Mouse (Mus musculus): ENCODE data around the gene Naaladl2.

Naaladl2 gene

DNA sequence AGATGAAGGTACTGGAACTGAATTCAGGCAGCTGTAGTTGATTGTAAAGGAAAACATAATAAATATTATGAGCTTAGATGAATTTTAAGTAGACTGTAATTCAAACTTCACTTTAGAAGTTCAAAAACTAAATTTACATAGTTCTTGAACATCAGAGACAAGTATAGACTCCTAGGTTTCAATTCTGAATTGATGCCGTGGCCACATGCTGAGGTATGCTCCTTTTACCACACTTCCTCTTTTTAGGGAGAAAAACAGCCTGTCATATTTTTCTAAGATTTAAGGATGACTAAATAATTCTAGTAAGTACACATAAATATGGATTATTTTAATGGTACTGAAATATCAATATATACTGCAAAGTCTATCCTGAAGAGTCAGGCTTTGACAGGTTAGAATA, 1142.3 kb downstream of the Naaladl2 start:
- no peak for DNase-seq (ENCODE audit: inconsistent age in 2 of 2, low spot score in 1 of 2)

DNA sequence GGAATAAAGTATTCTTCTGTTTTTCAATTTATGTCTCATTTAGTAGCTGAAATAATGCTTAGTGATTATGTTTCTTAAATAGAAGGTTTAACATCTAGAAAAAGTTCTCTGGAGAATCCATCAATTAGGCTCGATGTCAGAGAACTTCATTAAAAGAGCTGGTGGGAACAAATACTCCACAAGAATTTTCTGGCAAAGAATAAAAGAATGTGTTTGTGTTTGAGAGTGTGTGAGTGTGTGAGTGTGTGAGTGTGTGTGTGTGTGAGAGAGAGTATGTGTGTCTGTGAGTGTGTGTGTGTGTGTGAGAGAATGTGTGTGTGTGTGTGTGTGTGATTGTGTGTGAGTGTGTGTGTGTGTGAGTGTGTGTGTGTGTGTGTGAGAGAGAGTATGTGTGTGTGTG, 1170.3 kb downstream of the Naaladl2 start:
- no peak for DNase-seq (ENCODE audit: inconsistent age in 2 of 2, low spot score in 1 of 2)

DNA sequence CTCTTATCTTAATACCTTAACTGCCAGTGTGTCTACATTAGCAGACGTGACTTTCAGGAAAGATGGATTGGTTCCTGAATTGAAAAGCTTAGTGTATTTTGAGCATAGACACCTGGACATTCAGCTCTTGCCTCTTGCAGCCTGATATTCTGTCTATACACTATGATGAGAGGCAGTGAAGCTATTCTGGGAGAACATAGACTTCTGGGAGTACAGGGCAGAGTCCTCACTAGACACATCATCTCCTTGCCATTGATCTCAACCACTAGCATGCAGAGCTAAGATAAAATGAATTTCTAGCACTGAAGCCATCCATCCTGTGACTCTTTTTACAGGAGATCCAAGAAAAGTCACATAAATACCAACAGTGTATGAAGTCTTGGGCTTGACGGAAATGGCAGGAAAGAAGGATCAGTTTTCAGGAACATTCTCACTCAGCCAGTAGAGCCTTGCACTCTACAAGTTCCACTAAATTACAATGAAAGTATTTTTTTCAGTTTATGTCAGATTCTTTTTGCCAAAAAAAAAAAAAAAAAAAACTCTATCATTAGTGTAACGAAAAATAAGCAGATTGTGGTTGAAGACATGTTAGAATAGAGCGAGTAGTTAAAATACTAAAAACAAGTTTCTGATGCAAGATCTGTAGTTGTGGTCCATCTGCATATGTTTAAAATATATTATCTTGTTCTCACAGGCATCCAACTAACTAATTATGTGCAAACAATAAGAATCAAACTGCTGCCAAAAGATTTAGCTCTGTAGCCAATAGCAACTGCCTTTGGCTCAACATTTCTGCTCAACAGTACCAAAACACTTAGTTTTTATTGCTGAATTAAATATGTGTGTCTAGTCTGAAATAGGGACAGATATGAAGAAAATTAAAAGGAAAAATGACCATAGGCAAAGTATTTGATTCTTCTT, 1171.1 kb downstream of the Naaladl2 start:
- no peak for DNase-seq (ENCODE audit: inconsistent age in 2 of 2, low spot score in 1 of 2)

DNA sequence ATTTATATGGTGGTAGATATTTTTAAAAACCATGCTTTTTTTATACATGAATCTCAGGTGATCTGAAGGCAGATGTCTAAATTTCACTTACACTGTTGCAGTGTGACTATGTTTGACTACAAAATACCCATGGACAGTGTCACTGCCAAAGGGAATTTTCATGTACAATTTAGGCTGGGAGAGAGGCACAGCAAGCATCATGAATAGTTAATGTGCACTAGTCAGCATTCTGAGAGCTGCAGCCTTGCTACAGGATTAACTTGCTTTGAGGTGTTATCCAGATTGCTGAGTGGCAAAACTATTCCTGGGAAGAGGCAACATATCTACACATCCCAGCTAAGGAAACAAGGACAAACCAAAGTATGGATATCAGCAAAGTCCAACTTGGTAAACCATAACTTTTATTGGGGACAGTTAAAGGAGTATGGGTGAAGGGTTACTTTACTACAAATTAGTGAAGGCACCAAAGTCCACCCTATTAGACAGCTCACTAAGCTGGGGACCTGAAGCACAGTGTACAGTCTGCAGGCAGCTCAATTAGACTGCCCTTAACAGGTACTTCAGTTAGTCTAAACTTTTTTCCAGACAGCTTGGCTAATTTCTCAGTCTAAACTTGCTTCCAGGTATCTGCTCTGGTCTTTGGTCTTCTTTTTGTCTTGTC, 1181.0 kb downstream of the Naaladl2 start:
- DNase-seq (ENCODE audit: inconsistent age in 2 of 2, low spot score in 1 of 2): no peak

DNA sequence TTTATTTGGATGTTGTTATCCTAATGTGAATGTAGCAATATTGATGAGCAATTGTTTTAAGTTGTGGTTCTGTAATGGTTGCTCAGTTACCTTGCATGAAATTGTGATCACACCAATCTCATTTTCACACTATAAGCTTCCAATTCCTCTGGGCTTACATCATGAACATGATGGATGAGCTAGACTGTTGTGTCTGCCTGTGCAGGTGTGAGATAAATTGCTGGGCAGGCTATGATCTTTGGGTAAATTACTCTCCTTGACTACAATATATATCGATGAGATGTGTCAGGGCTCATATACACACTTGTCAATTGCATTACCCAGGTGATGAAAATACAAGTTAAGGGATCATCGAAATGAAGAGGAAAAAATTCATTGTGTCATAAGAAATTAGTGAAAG, 1197.9 kb downstream of the Naaladl2 start:
- DNase-seq (ENCODE audit: inconsistent age in 2 of 2, low spot score in 1 of 2): no peak

DNA sequence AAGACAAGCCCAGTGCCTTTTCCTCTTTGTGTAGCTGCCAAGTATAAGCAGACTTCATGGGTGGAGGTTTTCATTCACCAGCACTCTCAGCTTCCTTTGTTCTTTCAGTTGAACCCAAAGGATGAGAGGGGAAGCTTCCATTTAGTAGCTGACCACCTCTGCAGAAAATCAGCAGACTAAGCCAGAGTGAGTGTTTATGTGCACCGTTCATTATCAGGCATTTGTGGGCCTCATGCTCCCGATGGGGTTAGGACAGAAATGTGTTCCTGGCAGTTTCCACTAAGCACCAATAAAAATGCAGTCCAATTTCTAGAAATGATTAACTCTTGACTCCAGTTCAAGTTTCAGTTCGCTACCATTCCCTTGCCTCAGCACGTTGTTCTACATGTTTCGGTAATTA, 1206.8 kb downstream of the Naaladl2 start:
- DNase-seq (ENCODE audit: inconsistent age in 2 of 2, low spot score in 1 of 2): peak in 1 of 2 experiments; percentile 21

DNA sequence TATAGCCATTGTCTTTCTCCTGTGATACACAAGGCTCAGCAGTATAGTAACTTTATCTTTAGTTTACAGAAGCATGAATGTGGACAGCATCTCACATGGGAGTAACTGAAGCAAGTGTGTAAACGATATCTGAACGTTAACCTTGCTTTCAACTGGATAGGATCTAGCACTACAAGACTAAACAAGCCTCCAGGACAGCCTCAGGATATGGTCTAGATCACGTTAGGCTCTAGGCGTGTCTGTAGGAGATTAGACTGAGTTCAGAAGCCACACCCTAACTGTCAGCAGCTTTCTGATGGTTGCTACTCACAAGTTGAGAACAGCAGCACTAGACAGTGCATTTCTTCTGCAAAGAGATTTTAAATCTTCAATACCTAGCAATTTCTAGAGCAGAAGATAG, 1216.0 kb downstream of the Naaladl2 start:
- DNase-seq (ENCODE audit: inconsistent age in 2 of 2, low spot score in 1 of 2): no peak

DNA sequence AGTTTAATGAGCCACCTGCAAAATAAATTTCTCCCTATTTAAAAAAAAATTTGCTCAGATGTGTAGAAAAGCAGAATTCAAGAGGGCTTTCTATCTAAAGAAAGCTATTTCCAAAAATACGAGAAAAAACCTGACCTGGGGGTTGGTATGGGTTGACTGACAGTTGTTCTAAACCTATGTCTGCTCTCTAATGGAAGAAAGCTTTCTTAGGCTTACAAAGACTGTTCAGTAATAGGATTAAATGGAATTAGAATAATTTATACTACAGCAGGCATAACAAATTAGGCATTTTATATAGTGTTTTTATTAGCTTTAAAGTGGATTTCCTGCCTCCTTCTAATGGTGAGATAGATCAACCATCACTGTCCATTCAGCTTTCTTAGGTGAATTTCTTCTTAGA, 1236.4 kb downstream of the Naaladl2 start:
- DNase-seq (ENCODE audit: inconsistent age in 2 of 2, low spot score in 1 of 2): no peak

DNA sequence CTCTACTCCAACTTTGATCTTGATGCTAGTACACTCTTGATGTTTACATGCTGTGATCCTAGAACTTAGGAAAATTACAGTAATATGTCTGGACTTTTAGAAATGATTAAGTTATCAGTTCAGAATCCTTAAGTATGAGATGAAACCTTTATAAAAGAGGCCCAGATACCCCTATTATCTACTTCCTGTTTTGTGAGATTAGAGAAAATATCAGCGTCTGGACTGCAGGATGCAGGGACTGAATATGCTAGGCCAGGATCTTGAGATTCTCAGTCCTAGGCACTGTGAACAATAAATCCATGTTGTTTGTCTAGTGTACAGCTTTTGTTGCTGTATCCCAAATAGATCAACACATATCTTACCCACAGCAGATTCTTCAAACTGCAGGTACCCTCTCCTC, 1278.4 kb downstream of the Naaladl2 start:
- no peak for DNase-seq (ENCODE audit: inconsistent age in 2 of 2, low spot score in 1 of 2)

DNA sequence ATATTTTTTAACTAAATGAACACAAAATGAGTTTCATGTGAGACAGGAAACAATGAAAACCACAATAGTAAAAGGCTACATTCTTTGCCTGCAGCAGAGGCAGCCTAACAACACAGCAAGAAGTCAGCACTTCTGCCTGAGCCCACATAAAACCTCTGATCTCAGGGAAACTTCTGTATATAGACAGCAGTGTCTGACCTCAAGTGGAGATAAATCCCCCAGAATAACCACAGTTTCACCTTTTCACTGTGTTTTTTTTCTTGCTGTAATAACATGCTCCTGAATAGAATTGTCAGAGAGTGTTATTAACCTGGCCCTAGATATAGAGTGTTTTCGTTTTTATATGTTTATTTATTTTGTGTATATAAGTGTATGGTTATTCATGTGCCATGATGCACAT, 1286.8 kb downstream of the Naaladl2 start:
- DNase-seq (ENCODE audit: inconsistent age in 2 of 2, low spot score in 1 of 2): no peak

DNA sequence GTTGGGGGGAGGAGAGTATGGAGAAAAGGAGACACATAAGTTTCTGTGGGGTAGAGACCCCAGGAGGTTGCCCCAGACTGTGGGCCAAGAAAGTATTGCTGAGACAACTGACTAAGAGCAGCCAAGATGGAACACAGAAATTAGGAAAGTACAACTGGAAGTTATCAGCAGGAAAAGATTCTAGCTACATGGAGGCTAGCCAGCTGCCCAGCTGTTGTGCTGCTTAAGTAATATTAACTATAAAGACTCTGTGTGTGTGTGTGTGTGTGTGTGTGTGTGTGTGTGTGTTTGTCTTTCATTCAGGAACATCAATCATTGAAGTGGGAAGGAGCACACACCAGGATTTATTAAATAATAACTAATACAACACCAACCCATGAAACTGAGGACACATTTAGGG, 1326.5 kb downstream of the Naaladl2 start:
- no peak for DNase-seq (ENCODE audit: inconsistent age in 2 of 2, low spot score in 1 of 2)

DNA sequence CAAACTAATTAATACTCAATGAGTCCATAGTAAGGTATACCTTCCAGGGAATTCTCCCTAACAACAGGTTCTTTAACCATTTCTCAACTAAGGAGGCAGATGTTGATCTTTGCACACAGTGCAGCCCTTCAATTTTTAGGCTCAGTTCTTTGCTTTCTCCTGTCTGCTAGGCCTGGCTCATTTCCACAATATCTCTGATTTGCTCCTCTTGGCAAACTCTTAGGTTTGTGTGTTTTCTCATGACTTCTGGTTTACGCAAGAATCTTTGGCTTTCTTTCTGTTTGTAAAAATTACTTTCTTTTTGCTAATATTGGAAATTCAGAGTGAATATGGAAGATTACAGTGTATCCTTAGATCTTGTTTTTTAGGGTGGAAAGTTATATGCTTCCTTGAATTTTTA, 1385.3 kb downstream of the Naaladl2 start:
- peak in 1 of 2 experiments; percentile 26 for DNase-seq (ENCODE audit: inconsistent age in 2 of 2, low spot score in 1 of 2)

Measured in adrenal gland, adult (tissue).